Mouse (Mus musculus): Measurements from ENCODE around the gene Rrnad1.
"Not testable (repeated sequence)": the region's sequence is repeated elsewhere in the genome, so short reads cannot be mapped to it uniquely, and the experiment has no call there.

Gene Rrnad1

DNA sequence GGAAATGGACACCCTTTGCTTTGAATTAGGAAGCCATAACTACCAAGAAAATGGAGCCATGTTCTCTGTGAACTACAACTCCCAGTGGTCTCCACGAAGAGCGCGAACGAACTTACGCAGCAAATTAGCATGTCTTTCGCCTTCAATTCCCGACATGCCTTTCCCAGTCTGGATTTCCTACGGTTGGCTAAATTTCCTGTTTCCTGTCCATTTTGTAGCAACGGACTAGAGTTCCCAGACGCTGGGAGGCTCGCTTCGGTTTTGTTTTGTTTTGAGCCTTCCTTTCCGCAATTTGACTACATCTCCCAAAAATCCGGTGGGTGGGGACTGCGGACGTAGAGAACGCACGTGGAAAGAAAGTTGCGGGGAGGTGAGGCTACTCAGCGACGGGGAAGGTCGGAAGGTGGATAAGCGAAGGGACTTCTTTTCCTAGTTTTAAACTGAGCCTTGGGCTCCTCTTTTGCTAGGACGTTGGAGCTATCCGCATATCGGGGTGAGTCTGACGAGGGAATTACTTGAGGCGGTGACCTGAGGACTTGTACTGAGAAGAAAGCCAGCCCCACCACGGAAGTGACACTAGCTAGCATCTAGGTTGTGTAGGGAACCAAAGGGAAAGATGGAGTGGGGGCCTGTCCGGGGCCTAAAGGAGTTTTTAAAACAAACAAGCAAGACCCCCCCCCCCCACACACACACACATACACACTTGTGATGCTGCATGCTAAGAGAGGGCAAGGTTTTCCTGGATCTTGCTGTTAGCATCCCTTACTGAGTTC is 11.0 kb downstream of the Rrnad1 start, which contains the start of gene Mrpl24:
Gene Mrpl24, plus strand, starts transcription at position 171 of the 773 bp plus-strand sequence.
- in situ Hi-C loops (cut with MboI; ENCODE audit: low sequenced_read_pairs) = no loop called here

DNA sequence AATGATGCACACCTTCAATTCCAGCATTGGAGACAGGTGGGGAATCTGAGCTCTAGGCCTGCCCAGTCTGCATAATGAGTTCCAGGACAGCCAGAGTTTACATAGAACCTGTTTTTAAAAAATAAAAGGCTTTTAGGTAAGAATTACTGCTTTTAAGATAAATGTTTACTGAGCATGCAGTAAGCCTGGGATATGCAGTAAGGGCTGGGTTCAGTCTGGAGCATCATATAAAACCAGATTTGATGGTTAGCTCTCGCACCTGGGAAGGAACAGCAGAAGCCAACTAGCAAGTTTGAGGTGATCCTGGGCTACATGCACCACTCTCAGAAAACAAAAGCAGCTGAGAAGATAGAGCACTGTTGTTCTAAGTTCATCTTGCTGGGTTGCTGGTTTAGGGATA is 12.0 kb downstream of the Rrnad1 start:
- in situ Hi-C loops (cut with MboI; ENCODE audit: low sequenced_read_pairs) = no loop called here

DNA sequence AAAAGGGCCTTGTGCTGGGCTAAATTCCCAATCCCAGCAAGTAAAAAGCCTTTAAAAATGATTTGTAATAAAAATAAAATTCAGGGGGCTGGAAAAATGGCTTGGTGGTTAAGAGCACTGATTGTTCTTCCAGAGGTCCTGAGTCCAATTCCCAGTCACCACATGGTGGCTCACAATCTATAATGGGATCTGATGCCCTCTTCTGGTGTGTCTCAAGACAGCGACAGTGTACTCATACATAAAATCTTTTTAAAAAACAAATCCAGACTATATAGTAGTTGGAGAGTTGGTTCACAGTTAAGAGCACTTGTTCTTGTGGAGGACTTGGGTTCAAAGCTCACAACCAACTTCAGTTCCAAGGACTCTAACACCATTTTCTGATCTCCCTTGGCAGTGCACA is 13.5 kb downstream of the Rrnad1 start:
- in situ Hi-C loops (cut with MboI; ENCODE audit: low sequenced_read_pairs) = no loop called here

DNA sequence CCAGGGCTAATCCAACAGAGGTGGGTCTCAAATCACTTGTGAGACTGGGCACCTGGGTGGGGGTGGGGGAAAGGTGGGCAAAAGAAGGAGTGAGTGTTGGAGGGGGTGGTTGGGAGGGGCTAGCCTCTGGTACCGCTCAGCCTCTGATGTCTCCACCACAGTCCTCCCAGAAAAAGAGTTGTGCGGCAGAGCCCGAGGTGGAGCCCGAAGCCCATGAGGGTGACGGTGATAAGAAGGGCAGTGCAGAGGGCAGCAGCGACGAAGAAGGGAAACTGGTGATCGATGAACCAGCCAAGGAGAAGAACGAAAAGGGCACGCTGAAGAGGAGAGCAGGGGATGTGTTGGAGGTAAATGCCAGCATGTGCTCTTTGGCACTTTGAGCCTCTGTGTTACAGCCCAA is 16.6 kb downstream of the Rrnad1 start:
- in situ Hi-C loops (cut with MboI; ENCODE audit: low sequenced_read_pairs) = no loop called here

DNA sequence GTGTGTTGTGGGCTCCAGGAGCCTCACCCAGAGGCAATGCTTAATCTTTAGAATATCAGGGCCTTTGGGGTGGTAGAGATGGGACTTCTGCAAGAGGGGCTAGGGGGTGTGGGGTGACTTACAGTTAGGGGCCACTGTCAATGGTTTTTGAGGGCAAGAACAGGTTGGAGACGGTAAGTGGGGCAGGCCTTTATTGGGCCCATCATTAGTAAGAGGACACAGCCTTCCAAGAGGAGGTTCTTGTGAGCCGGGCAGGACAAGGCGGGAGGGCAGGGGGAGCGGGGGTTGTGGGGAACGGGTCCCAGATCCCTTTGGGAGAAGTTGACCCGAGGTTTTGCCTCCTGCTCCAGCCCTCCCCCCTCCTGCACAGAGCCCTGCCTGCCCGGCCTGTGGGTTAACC is 17.0 kb downstream of the Rrnad1 start:
- in situ Hi-C loops (cut with MboI; ENCODE audit: low sequenced_read_pairs) = no loop called here

DNA sequence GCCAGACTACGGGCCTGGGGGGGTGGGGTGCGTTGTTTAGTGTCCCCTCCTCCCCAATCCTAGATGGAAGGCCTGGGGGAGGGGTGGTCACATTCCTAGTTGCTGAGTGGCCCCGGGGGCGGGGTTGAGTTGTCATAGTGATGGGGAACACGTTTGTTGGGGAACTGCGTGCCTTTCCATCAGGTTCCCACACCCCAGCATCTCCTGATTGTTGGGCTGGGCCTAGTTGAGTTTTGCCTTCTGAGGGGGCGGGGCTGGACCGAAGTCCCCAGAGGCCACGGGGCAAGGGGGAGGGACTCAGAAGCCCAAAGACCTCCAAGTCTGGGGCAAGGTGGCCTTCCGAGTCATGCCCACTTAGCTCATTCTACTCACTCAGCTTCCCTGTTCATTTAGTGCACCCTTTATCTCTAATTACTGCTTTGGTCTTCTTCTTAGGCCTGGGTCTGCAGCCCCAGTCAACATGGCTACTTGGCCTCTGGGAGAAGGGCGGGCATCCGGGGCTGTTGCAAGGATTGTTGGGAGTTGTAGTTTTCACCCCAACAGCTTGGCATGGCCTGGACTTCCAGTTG is 19.9 kb downstream of the Rrnad1 start:
- in situ Hi-C loops (cut with MboI; ENCODE audit: low sequenced_read_pairs) = no loop called here

DNA sequence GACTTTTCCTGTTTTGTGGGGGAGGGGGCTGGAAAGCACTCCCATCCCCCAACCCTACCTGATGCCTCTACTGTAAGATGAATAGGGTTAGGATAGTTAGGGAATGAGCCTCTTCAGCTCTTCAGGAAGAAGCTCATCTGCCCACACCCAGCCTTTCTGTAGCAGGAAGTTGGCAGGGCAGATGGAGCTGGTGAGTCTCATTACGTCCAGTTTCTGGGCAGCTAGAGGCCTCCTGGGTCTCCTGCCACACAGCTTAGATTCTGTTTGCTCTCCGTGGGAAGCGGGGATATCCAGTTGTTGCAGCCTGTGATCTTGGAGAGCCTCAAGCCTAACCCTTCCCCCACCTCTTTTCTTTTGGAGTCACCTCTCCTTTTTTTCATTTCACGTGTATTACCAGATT is 20.6 kb downstream of the Rrnad1 start:
- in situ Hi-C loops (cut with MboI; ENCODE audit: low sequenced_read_pairs) = no loop called here

DNA sequence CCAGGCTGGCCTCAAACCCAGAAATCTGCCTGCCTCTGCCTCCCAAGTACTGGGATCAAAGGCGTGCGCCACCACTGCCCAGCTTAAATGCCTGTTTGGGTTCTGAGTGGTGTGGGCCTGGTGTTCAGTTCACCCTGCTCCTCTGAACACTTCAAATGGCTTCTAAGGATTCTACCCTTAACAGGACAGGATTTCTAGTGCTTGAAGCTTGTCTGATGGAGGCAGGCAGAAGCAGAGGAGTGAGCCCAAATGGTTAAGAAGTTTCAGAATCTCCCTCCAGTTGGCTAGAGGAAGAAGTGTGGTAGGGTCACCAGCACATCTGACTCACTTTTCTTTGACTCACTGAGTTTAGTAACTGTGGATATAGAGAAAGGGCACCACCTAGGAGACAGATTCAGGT is 21.1 kb downstream of the Rrnad1 start:
- in situ Hi-C loops (cut with MboI; ENCODE audit: low sequenced_read_pairs) = no loop called here

DNA sequence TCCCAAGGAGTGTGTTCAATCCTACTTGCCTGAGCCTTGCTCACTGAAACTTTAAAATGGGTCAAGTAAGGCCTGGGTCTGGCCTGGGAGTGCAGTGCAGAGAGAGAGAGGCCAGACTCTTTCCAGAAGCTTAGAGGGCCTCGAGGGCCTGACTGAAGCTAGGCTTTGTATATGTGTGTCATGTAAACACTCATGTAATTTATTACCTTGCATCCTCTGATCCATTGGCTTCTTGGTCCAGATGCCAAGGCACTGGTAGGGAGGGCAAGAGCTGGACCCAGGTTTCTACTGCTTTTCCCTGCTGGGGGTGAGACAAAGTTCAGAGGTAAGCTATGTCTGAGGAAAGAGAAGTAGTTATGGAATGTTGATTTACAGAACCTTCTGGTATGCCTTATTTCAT is 22.6 kb downstream of the Rrnad1 start:
- in situ Hi-C loops (cut with MboI; ENCODE audit: low sequenced_read_pairs) = no loop called here

DNA sequence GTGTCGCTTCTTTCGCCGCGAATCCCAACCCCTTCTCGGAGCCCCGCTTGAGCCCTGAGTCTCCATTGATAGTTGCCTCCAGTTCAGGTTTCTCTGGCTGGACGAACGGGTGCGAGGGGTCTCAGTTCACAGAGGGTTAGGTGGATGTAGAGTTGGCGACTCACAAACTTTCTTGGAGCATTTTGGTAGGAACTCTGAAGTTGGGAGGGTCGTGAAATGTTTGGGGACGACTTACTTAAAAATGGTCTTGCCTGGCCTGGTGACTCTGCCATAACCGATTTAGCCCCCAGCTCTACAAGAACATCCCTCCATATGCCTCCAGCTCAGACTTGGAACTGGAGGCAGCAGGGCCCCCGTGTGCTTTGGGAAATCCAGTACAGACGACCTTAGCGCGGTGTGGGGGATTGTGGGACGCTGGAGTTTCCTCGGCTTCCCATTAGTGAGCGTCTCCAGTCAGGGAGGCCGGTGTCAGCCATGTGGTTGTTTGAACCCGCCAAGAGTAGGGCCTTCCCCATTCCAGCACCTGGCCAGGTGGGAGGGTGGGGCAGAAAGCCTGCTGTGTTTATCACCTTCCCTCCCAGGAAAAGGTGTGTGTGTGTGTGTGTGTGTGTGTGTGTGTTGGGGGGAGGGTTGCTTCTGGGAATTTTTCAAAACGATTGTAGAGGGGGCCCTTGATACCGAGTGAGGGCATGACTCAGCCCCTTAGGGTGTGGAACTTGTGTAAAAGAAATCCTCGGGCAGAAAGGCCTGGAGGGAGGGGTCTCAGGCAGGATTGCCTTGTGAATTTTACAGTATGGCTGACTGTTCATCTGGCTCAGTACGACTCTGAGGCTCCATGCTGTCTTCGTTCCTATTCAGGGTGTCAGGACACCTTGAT is 23.3 kb downstream of the Rrnad1 start:
- in situ Hi-C loops (cut with MboI; ENCODE audit: low sequenced_read_pairs) = no loop called here

DNA sequence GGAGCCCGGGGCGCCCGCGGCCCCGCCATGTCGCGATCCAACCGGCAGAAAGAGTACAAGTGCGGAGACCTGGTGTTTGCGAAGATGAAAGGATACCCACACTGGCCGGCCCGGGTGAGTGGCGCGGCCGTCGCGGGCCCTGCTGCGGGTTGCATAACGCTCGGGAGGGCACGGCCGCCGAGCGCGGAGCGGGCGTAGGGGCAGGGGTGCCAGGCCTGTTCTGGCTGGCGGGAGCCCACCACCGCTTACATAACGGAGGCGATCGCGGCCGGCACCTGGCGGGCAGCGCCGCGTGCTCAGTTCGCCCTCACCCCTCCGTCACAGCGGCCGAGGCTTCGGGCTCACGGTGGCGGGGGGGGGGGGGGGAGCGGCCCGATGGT is 23.9 kb downstream of the Rrnad1 start:
- in situ Hi-C loops (cut with MboI; ENCODE audit: low sequenced_read_pairs) = no loop called here

DNA sequence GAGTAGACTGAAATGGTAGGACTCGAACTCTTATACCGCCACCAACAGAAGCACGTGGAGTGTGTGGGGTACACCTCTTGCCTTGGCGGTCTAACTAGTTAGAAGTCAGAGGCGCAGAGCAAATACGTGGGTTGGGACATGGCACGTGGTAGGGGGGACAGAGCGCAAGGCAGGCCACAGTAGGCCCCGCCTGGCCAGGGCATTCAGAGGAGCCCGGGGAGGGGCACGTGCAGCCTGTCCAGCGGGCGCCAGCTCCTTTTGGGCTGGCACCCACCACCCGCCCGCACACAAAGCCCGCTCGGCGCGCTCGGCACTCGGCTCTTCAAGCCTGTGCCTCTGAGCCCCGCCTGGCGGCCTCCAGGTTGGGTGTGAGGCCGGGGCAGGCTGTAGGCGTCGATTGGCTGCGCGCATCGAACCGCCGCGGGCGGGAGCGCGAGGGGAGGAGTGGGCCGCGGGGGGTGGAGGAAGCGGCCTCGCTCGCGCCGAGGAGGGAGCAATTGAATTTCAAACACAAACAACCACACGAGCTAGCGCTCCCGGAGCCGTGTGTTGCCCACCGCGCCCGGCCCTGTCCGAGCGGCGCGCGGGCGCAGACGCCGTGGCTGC is 24.5 kb downstream of the Rrnad1 start, which contains the start of gene Hdgf:
Gene Hdgf, plus strand, starts transcription at position 442 of the 606 bp plus-strand sequence.
- in situ Hi-C loops (cut with MboI; ENCODE audit: low sequenced_read_pairs) = no loop called here

DNA sequence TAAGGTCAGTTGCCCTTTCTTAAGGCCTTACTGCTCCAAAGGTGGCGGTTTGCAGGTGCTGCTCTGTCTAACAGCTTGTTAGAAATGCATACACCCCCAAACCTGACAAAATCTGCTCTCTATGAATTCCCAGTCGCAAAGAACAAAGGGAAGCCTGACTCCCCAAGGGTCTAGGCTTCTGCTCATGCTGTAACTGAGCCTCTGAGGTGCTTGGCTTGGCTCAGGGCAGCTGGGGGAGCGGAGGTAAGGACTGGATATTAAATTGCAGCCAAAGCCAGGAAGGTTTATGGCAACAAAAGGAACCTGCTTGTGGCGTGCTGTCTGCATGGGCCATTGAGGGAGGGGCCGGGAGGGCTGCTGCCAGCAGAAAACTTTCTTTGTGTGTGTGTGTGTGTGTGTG is 26.7 kb downstream of the Rrnad1 start:
- in situ Hi-C loops (cut with MboI; ENCODE audit: low sequenced_read_pairs) = no loop called here

DNA sequence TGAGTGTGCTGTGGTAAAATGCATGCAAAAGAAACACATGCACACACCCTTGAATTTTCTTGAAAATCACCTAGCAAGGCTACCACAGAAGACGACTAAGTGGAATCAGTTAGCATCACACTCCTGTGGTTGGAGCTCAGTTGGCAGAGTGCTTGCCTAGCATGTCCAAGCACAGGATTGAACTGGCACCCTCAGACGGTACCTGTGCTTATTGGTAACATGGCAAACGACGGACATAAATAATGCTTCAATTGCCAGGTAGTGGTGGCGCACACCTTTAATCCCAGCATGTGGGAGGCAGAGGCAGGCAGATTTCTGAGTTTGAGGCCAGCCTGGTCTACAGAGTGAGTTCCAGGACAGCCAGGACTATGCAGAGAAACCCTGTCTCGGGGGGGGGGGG is 28.6 kb downstream of the Rrnad1 start:
- in situ Hi-C loops (cut with MboI; ENCODE audit: low sequenced_read_pairs) = not testable (repeated sequence)

DNA sequence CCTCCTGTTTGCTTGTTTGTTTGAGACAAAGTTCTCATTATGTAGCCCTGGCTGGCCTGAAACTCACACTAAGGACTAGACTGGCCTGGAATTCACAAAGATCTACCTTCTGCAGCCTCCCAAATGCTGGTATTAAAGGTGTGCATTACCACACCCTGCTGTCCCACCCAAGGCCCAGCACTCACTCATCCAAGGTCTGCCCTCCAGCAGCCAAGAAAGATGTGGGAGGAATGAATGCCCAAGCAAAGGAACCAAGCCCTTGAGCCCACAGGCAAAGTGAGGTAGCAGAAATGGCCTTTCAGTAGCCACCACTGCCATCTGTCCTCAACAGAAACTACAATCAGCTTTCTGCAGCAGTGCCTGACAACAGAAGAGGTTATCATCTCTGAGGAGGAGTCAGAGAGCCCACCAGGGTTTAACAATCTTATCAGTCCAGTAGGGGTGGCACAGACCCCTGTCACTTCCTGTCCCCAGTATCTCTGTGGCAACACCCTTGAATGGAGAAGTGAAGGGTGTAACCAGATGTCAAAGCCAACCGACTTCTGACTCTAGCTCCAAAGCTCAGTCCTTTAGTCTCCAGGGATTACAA is 29.4 kb downstream of the Rrnad1 start:
- in situ Hi-C loops (cut with MboI; ENCODE audit: low sequenced_read_pairs) = no loop called here

DNA sequence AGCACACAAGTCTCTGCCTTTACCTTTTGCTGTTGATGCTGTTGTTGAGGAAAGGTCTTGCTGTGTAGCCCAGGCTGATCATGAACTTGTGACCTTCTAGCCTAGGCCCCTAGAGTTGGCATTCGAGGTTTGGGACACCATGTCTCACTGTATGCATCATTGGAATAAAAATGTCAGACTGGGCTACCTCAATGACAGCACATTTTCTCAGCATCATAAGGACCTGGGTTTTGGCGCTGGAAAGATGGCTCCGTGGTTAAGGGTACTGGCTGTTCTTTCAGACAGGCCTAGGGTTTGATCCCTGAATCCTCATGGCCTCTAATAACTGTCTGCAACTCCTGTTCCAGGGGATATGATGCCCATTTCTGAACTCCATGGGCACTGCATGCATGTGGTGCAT is 30.7 kb downstream of the Rrnad1 start:
- in situ Hi-C loops (cut with MboI; ENCODE audit: low sequenced_read_pairs) = no loop called here

DNA sequence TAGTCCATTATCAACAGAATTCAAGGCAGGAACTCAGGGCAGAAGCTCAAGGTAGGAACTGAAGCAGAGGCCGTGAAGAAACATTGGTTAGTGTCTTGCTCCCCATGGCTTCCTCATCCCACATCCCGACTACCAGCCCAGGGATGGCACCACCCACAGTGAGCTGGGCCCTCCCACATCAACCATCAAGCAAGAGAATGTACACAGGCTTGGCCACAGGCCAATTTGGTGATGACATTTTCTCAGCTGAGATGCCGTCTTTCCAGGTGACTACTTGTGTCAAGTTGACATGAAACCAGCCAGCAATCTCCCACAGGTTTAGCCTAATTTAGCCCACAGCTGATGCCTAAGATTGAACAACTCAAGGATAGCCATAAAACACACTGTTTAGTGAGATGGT is 31.3 kb downstream of the Rrnad1 start:
- in situ Hi-C loops (cut with MboI; ENCODE audit: low sequenced_read_pairs) = no loop called here

DNA sequence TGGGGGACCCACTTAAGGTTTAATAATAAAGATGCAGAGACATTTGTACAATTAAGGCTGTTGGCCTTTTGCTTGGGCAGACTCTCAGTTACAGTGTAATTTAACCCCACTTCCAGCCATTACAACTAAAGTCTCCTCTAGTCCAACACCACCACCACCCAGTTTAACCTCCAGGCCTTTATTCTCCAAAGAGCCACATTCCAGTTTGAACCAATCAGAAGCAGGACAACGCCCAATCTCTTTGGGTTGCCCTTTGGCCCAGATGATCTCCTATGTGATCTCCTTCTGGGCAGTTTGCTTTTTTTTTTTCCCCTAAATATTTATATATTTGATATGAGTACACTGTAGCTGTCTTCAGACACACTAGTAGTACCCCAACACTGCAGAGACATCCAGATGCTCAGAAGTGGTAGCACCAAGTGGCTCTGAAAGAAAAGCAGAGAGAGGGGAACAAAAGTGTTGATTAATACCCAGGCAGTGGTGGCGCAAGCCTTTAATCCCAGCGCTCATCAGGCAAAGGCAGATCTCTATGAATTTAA is 37.1 kb downstream of the Rrnad1 start:
- in situ Hi-C loops (cut with MboI; ENCODE audit: low sequenced_read_pairs) = no loop called here

DNA sequence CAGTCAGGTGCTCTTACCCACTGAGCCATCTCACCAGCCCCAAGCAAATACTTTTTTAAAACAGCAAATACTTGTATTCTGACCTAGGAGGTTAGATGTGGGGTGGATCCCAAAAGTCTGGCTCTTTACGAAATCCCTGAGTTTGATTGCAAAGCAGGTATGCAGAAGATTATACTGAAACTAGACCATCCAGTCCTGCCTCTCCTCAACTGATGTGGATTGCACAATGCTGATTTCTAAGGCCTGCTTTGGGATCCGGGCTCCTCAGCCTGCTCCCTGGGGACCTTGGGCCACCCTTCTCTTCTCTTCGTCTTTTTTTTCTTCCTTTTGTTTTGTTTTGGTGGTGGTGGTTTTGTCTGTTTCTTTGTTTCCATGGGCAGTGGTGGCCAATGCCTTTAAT is 39.0 kb downstream of the Rrnad1 start:
- in situ Hi-C loops (cut with MboI; ENCODE audit: low sequenced_read_pairs) = no loop called here

DNA sequence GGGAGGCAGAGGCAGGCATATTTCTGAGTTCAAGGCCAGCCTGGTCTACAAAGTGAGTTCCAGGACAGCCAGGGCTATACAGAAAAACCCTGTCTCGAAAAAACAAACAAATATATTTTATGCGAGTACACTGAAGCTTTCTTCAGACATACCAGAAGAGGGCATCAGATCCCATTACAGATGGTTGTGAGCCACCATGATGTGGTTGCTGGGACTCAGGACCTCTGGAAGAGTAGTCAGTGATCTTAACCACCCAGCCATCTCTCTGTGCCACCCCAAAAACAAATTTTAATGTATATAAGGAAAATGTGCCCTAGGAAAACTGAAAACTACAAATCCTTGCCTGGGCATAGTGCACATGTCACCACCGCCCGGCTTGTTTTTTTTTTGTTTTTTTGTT is 43.1 kb downstream of the Rrnad1 start:
- in situ Hi-C loops (cut with MboI; ENCODE audit: low sequenced_read_pairs) = not testable (repeated sequence)

DNA sequence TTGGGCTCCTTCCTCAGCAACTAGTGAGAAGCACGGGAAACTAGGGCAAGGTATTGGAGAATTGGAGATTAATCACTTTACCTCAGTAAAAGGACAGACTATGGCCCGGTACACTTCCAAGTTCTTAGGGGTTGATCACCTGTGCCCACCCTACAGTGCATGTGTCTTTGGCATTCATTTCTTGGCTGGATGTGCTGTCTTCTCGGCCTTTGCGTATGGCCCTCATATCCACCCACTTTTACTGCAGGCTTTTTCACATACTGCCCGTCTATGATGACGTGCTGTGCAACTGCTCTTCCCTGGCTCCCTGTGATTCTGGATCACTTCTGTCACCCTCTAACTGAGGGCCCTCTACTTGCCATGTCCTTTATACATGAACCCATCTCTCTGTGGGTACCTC is 44.1 kb downstream of the Rrnad1 start:
- in situ Hi-C loops (cut with MboI; ENCODE audit: low sequenced_read_pairs) = no loop called here
